Mouse (Mus musculus) limb, embryonic 11.5 days (tissue): Measurements from ENCODE around the gene Ednrb. TPM values are rescaled to one million over a fixed set of nuclear protein-coding genes. Genes with fewer than 3 reads are reported as not detected.

Experiments used
- ATAC-seq: fragments of 200-750 bp; cut with Nextera tagmentation; 2 replicates; pipeline ENCODE4 v1.8.0; 2017; ENCODE audit warnings: low read depth; ENCODE audit not compliant: insufficient number of reproducible peaks, low FRiP score, low TSS enrichment
- DNase-seq: peaks from one replicate; pipeline ENCODE4 v3.0.0-alpha.2; 2015; ENCODE audit warnings: low spot score
- H3K27ac ChIP-seq: fragments of 300-500 bp; sonication (generic); replicated peaks from 2 replicates; pipeline ENCODE4 v1.5.1; 2014; ENCODE audit warnings: low read depth, mild to moderate bottlenecking, low read length
- H3K27me3 ChIP-seq: fragments of 300-500 bp; sonication (generic); 2 replicates; pipeline ENCODE4 v1.6.1; 2014; ENCODE audit warnings: mild to moderate bottlenecking, low read length, mixed read lengths; ENCODE audit not compliant: control insufficient read depth, insufficient read depth
- H3K36me3 ChIP-seq: fragments of 300-500 bp; sonication (generic); 2 replicates; pipeline ENCODE4 v1.6.1; 2014; ENCODE audit warnings: mild to moderate bottlenecking, low read length, moderate library complexity, mixed read lengths; ENCODE audit not compliant: control insufficient read depth, insufficient read depth
- H3K4me1 ChIP-seq: fragments of 300-500 bp; sonication (generic); 2 replicates; pipeline ENCODE4 v1.6.1; 2014; ENCODE audit warnings: low read length, mixed read lengths; ENCODE audit not compliant: control insufficient read depth, insufficient read depth
- H3K4me2 ChIP-seq: fragments of 300-500 bp; sonication (generic); 2 replicates; pipeline ENCODE4 v1.6.1; 2014; ENCODE audit warnings: low read depth, mild to moderate bottlenecking, moderate library complexity; ENCODE audit not compliant: severe bottlenecking
- H3K4me3 ChIP-seq: fragments of 300-500 bp; sonication (generic); 2 replicates; pipeline ENCODE4 v1.5.1; 2014; ENCODE audit warnings: low read depth, low read length
- H3K9ac ChIP-seq: fragments of 300-500 bp; sonication (generic); 2 replicates; pipeline ENCODE4 v1.6.1; 2014; ENCODE audit warnings: mild to moderate bottlenecking, low read length
- H3K9me3 ChIP-seq: fragments of 300-500 bp; sonication (generic); 2 replicates; pipeline ENCODE4 v1.6.1; 2016; ENCODE audit warnings: low read length; ENCODE audit not compliant: control insufficient read depth
- WGBS: fragments of 180-500 bp; shearing (Covaris S2); extraction: QIAGEN DNeasy Blood & Tissue Kit; methylation state at CpG from one replicate; pipeline ENCODE4 v1.1.7; 2014; 5-methylcytosine and 5-hydroxymethylcytosine counted together
- polyA plus RNA-seq: library from polyadenylated mRNA; unstranded; fragments of >200 nt; fragmentation: Nextera tagmentation; extraction: Ambion mirVana; gene quantifications from 2 replicates; pipeline ENCODE4 v1.2.1, GENCODE M21; 2014

Ednrb gene
- polyA plus RNA-seq, 1 experiment from 2014 or later: 6.7 TPM

GRCm38 (mm10) chr14:103834589-103834988 is 9.6 kb downstream of the Ednrb start:
- Histone ChIP-seq H3K4me3 (no peak overlapping the region), H3K27ac (no peak overlapping the region), H3K36me3 (no peaks in the 10 kb centered on the region), H3K4me1 (no peaks in the 10 kb centered on the region), H3K27me3 (no peaks in the 10 kb centered on the region), H3K9ac (no peak overlapping the region), H3K9me3 (no peaks in the 10 kb centered on the region), H3K4me2 (no peak overlapping the region)
- ATAC-seq (no peak), DNase-seq (no peak)
- 39% methylated on average over 7 of the region's 7 CpGs for WGBS

GRCm38 (mm10) chr14:103834147-103834546 is 10.1 kb downstream of the Ednrb start:
- no peak overlapping the region for H3K4me3 ChIP-seq
- WGBS: 70% methylated on average over 3 of the region's 3 CpGs

GRCm38 (mm10) chr14:103832472-103832871 is 11.7 kb downstream of the Ednrb start:
- no peak overlapping the region for H3K27ac ChIP-seq
- H3K9me3 ChIP-seq: no peaks in the 10 kb centered on the region
- ATAC-seq: no peak
- no peaks in the 10 kb centered on the region for H3K36me3 ChIP-seq
- H3K27me3 ChIP-seq: no peaks in the 10 kb centered on the region
- no peak overlapping the region for H3K4me2 ChIP-seq
- no peak for DNase-seq
- H3K4me3 ChIP-seq: no peak overlapping the region
- no peak overlapping the region for H3K9ac ChIP-seq
- 74% methylated on average over 4 of the region's 4 CpGs for WGBS
- H3K4me1 ChIP-seq: no peaks in the 10 kb centered on the region

More at GRCm38 (mm10) chr14:103834147-103834546, 10.1 kb downstream of the Ednrb start:
- no peak overlapping the region for H3K9ac ChIP-seq
- ATAC-seq (no peak), DNase-seq (no peak)
- no peak overlapping the region for H3K27ac ChIP-seq
- H3K36me3 ChIP-seq: no peaks in the 10 kb centered on the region
- H3K9me3 ChIP-seq: no peaks in the 10 kb centered on the region
- no peaks in the 10 kb centered on the region for H3K4me1 ChIP-seq
- H3K27me3 ChIP-seq: no peaks in the 10 kb centered on the region
- H3K4me2 ChIP-seq: no peak overlapping the region

- Histone ChIP-seq H3K4me1 (no peaks in the 10 kb centered on the region), H3K27me3 (no peaks in the 10 kb centered on the region), H3K4me3 (no peak overlapping the region), H3K36me3 (no peaks in the 10 kb centered on the region), H3K9me3 (no peaks in the 10 kb centered on the region), H3K4me2 (no peak overlapping the region), H3K9ac (no peak overlapping the region), H3K27ac (no peak overlapping the region)
- no peak for DNase-seq
- no peak for ATAC-seq
- WGBS: 84% methylated on average over 5 of the region's 5 CpGs
Measured at GRCm38 (mm10) chr14:103831007-103831406, 13.2 kb downstream of the Ednrb start.

GRCm38 (mm10) chr14:103826343-103826742 is 17.9 kb downstream of the Ednrb start:
- H3K9me3 ChIP-seq: no peaks in the 10 kb centered on the region
- H3K36me3 ChIP-seq: no peaks in the 10 kb centered on the region
- peaks cover 15% of the 10 kb centered on the region for H3K4me1 ChIP-seq
- no peak overlapping the region for H3K4me2 ChIP-seq
- H3K4me3 ChIP-seq: no peak overlapping the region
- DNase-seq (no peak), ATAC-seq (no peak)
- 93% methylated on average over 9 of the region's 9 CpGs for WGBS
- no peak overlapping the region for H3K27ac ChIP-seq
- H3K9ac ChIP-seq: no peak overlapping the region
- H3K27me3 ChIP-seq: no peaks in the 10 kb centered on the region

GRCm38 (mm10) chr14:103825934-103826333 is 18.3 kb downstream of the Ednrb start:
- Histone ChIP-seq H3K9ac (no peak overlapping the region), H3K4me2 (no peak overlapping the region), H3K36me3 (no peaks in the 10 kb centered on the region), H3K4me1 (peaks cover 15% of the 10 kb centered on the region), H3K27me3 (no peaks in the 10 kb centered on the region), H3K4me3 (no peak overlapping the region), H3K9me3 (no peaks in the 10 kb centered on the region), H3K27ac (no peak overlapping the region)
- WGBS: 93% methylated on average over 5 of the region's 5 CpGs
- DNase-seq: no peak
- ATAC-seq: no peak

- H3K9ac ChIP-seq: no peak overlapping the region
- H3K27ac ChIP-seq: no peak overlapping the region
- H3K4me2 ChIP-seq: no peak overlapping the region
- no peaks in the 10 kb centered on the region for H3K36me3 ChIP-seq
- ATAC-seq (peak; percentile 53; the same call in 1 of the 2 replicates), DNase-seq (peak; percentile 63)
- 3% methylated on average over 7 of the region's 7 CpGs for WGBS
- no peaks in the 10 kb centered on the region for H3K27me3 ChIP-seq
- H3K4me3 ChIP-seq: no peak overlapping the region
- H3K9me3 ChIP-seq: no peaks in the 10 kb centered on the region
- H3K4me1 ChIP-seq: peaks cover 15% of the 10 kb centered on the region
Measured at GRCm38 (mm10) chr14:103823501-103823900, 20.7 kb downstream of the Ednrb start.

GRCm38 (mm10) chr14:103822590-103822989 is 21.6 kb downstream of the Ednrb start:
- no peak overlapping the region for H3K9ac ChIP-seq
- no peaks in the 10 kb centered on the region for H3K9me3 ChIP-seq
- H3K36me3 ChIP-seq: no peaks in the 10 kb centered on the region
- H3K27ac ChIP-seq: no peak overlapping the region
- H3K4me3 ChIP-seq: no peak overlapping the region
- H3K4me1 ChIP-seq: peaks cover 15% of the 10 kb centered on the region
- DNase-seq: no peak
- H3K4me2 ChIP-seq: no peak overlapping the region
- no peaks in the 10 kb centered on the region for H3K27me3 ChIP-seq
- ATAC-seq: no peak
- WGBS: 6% methylated on average over 1 of the region's 1 CpGs

- Histone ChIP-seq H3K4me1 (no peaks in the 10 kb centered on the region), H3K27me3 (no peaks in the 10 kb centered on the region), H3K4me3 (no peak overlapping the region), H3K4me2 (no peak overlapping the region), H3K9ac (no peak overlapping the region), H3K36me3 (no peaks in the 10 kb centered on the region), H3K27ac (no peak overlapping the region), H3K9me3 (no peaks in the 10 kb centered on the region)
- no peak for DNase-seq
- no peak for ATAC-seq
- 62% methylated on average over 25 of the region's 25 CpGs for WGBS
Measured at GRCm38 (mm10) chr14:103816637-103817308, 27.4 kb downstream of the Ednrb start.
